Mouse (Mus musculus) lung, adult 2 months (tissue): Measurements from ENCODE around the gene Eml2.

Experiments used
- CTCF ChIP-seq: fragments of 200-500 bp; IDR thresholded peaks from 2 replicates; pipeline ENCODE4 v1.5.1; 2011; ENCODE audit warnings: mild to moderate bottlenecking, low read length, control low read depth; ENCODE audit not compliant: insufficient read depth
- POLR2A ChIP-seq: fragments of 200-500 bp; IDR thresholded peaks from 2 replicates; pipeline ENCODE4 v1.6.1; 2011; ENCODE audit warnings: low read depth, mild to moderate bottlenecking, control low read depth, low read length, borderline replicate concordance; ENCODE audit errors: extremely low read depth

DNA sequence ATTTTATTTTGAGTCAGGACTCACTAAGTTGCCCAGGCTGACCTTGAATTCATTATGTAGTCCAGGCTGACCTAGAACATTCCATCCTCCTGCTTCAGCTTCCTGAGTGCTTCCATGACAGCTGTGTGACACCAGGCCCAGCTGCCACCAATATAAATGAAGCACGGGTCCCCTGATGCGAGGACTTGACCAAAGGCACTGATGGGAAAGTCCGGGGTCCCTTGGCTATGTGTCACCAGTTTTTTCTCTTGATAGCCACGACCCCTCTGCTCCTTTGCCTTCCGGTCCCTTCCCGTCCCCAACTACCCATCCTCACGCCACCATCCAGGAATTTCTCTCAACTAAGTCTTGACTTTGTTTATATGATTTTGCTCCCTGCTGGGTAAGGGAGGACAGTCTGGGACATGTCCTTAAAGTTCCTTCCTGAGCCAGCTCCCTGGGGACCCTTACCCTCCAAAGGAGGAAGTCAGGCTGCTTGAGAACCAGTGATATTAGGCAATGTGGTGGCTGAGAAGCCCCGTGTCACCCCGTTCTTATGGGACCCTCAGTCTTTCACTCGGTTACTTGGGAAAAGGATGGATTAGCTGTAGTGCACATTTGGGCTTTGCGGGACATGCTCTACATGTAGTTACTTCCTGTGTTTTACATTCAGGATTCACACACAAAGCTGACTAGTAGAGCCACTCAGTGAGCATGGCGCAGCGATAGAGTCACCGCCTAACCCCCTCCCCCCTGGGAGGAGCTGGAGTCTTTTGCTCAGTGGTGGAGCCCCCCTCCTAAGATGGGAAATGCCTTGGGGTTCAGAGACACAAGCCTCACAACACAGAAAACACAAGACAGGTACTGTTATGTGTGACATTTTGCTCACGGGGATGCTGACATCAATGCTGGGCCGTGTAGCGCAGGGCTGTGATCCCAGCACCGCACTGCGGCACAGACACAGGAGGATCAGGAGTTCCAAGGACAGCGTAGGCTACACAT, 50.9 kb downstream of the Eml2 start:
- no peak for TF ChIP-seq POLR2A
- no peak for TF ChIP-seq CTCF
